In genomic region chr5:96221812-96222585, GRCm38 (mm10) we compare ENCODE assay signal across 9 mouse cellular contexts. TPM values are rescaled to one million over a fixed set of nuclear protein-coding genes. Genes with fewer than 3 reads are reported as not detected.
DNase-seq lines count a peak whose midpoint lies in the region.
"Had no signal": no experiment of that assay in that cellular context is flagged by ENCODE, and none has a peak within 500 bp of the region (broad histone marks: within the 10 kb centered on the region; RNA-seq: fewer than 3 reads in every experiment).

No protein-coding gene starts in this region.

- no peak overlapping the region for H3K27ac ChIP-seq in heart, embryonic 10.5 days
- H3K27ac ChIP-seq: limb, embryonic 12.5 days had no signal

- H3K4me1 ChIP-seq in heart, embryonic 10.5 days = peaks cover 10% of the 10 kb centered on the region; the same call in 1 of the 2 replicates
- H3K4me1 ChIP-seq: limb, embryonic 12.5 days had no signal

- DNase-seq in heart, adult 18-20 months = peak; percentile 50 to 67
- DNase-seq in heart, embryonic 10.5 days (ENCODE audit: low spot score) = no peak
- DNase-seq in adrenal gland, postnatal 10 days = peak; percentile 50
- DNase-seq in heart, postnatal 10 days = peak; percentile 29 to 31
- DNase-seq in layer of hippocampus, postnatal 14 days (ENCODE audit: low spot score in 2 of 2) = peak; percentile 9 to 22
- peak; percentile 48 for DNase-seq in retina, embryonic 14.5 days (ENCODE audit: low spot score)
- no peak for DNase-seq in ovary, postnatal 14 days (ENCODE audit: low spot score)
- DNase-seq in urinary bladder, postnatal 25 days (ENCODE audit: low spot score) = no peak

- no peaks in the 10 kb centered on the region for H3K9me3 ChIP-seq in heart, embryonic 10.5 days
- H3K9me3 ChIP-seq: limb, embryonic 12.5 days had no signal

- H3K36me3 ChIP-seq in heart, embryonic 10.5 days = peaks cover 22% of the 10 kb centered on the region

- no peaks in the 10 kb centered on the region for H3K27me3 ChIP-seq in heart, embryonic 10.5 days (ENCODE audit: insufficient read depth, poor library complexity, severe bottlenecking)
- H3K27me3 ChIP-seq: limb, embryonic 12.5 days had no signal

- no peak overlapping the region for H3K4me3 ChIP-seq in heart, embryonic 10.5 days
- H3K4me3 ChIP-seq: limb, embryonic 12.5 days had no signal

- WGBS in heart, embryonic 10.5 days = 52% methylated on average over 5 of the region's 5 CpGs

- intact Hi-C loops in heart, postnatal 10 days (cut with DNase I) = no loop called here

RNA-seq across cellular contexts. Expression of gene Mrpl1, which starts 12.7 kb away (rescaled TPM):
- 10 to 100 TPM; 32.0 to 32.3 TPM for total RNA-seq in heart, adult 18-20 months (2021)
- 23.2 and 23.9 TPM in 2 replicates for polyA plus RNA-seq in heart, embryonic 10.5 days (2016; fragmentation: Nextera tagmentation; extraction: Ambion mirVana)
- total RNA-seq in adrenal gland, postnatal 10 days (2021) = 10 to 100 TPM; 24.1 to 27.5 TPM
- total RNA-seq in heart, postnatal 10 days (2021) = 10 to 100 TPM; 25.1 to 27.0 TPM
- 10 to 100 TPM; 16.4 to 16.7 TPM for total RNA-seq in layer of hippocampus, postnatal 14 days (2021)

RNA-seq across cellular contexts. Expression of gene Cnot6l, which starts 58.0 kb away (rescaled TPM):
- total RNA-seq in heart, adult 18-20 months (2021) = 10 to 100 TPM; 45.4 to 51.7 TPM
- polyA plus RNA-seq in heart, embryonic 10.5 days (2016; fragmentation: Nextera tagmentation; extraction: Ambion mirVana) = 11.1 and 12.4 TPM in 2 replicates
- 10 to 100 TPM; 81.8 to 95.3 TPM for total RNA-seq in adrenal gland, postnatal 10 days (2021)
- 100 to 1,000 TPM in 1 of 2 experiments, 10 to 100 TPM in 1; 74.8 to 102 TPM for total RNA-seq in heart, postnatal 10 days (2021)
- total RNA-seq in layer of hippocampus, postnatal 14 days (2021) = 10 to 100 TPM; 59.2 to 88.4 TPM

Comparison
In these comparisons a context has a peak if more than half of its experiments do, and no peak if none do; other contexts are left out.
1. DNase-seq: peak in heart, adult 18-20 months (2 of 2), adrenal gland, postnatal 10 days (single experiment), heart, postnatal 10 days (2 of 2), layer of hippocampus, postnatal 14 days (2 of 2) and retina, embryonic 14.5 days (single experiment); none in heart, embryonic 10.5 days (single experiment), ovary, postnatal 14 days (single experiment) and urinary bladder, postnatal 25 days (single experiment).